Mouse (Mus musculus): ENCODE measurements around the gene Gm10944.

Gene Gm10944

DNA sequence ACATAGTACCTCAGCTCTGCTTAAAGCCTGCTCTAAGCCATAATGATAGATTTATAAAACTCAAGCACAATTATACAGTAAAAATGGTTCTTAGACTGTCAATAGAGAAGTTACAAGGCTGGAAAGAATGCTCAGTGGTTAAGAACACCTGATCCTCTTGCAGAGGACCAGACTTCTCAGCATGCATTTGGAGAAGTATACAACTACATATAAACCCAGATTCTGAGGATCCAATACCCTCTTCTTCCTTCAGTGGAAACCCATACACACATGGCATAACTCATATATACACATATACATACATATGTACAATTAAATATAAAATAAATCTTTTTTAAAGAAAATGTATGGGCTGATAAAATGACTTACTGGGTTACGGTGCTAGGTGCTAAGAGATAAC is at the start of gene Gm10944:
Gene Gm10944, plus strand, starts transcription at position 301 of the 400 bp plus-strand sequence.
- DNase-seq, result no peak

DNA sequence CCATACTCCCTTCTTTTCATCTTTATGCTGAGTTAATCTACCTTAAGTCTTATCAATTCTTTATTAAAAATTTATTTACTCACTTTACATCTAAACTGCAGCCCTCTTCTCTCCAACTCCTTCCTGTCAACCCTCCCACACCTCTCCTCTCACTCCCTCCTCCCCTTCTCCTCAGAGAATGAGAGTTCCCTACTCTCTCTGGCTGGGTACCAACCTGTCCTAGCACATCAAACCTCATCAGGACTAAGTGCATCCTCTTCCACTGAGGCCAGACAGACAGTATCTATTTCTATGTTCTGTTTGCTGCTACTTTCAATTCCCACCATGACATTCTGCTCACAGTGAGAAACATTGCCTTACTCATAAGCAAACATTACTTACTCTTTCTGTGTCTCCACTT is 25.2 kb upstream of the Gm10944 start:
- no peak for DNase-seq

DNA sequence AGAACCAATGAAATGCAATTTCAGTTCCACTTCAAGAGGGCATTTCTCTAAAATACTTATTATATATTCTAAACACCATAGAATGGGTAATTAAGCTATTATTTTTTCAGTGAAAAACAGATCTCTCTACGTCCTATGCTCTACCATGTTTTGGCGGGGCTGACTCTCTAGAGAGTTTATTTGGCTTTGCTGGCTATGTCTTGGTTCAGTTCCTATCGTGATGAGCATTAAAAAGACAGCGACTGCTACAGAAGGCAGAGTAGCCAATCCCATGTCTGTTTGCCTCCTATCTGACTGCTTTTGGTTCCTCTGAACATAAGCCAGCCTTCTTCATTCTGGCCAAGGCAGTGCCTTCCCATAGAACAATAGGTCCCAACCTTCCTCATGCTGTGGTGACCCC is 24.5 kb upstream of the Gm10944 start:
- no peak for DNase-seq

DNA sequence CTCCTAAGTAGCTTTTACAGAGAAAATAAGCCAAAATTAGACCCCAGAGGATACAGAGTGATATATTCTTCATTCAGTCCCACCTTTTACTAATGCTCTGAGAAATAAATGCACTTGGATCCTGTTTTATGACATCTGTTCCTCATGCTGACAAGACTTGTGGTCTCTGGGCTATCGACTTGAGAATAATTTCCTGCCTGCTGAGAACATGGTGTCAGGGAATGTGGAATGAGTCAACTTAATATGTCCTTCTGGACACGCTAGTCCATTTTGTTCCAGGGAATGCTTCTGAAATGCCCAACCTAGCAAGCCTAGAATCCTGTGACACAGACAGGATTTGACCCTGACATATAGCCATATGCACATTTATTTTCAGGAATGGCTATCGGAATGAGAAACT is 22.0 kb upstream of the Gm10944 start:
- peak; percentile 43 for DNase-seq

DNA sequence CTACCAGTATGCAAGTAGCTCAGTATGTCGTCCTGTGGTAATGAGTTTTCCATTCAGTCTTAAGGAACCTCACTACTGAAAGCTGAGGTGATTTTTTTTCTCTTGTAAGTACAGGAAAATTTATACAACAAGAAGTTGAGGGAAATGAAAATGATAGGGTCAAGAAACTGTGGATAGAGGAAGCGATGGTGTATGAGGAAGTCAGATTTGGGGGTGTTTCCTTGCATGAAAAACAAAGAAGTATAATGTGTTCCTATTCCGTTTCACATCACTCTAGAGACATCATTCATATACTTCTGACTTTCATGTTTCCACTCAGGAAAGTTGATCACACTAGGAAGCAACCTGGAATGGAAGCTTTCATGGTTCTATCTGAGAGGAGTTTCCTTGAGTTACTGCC is 21.2 kb upstream of the Gm10944 start:
- no peak for DNase-seq

DNA sequence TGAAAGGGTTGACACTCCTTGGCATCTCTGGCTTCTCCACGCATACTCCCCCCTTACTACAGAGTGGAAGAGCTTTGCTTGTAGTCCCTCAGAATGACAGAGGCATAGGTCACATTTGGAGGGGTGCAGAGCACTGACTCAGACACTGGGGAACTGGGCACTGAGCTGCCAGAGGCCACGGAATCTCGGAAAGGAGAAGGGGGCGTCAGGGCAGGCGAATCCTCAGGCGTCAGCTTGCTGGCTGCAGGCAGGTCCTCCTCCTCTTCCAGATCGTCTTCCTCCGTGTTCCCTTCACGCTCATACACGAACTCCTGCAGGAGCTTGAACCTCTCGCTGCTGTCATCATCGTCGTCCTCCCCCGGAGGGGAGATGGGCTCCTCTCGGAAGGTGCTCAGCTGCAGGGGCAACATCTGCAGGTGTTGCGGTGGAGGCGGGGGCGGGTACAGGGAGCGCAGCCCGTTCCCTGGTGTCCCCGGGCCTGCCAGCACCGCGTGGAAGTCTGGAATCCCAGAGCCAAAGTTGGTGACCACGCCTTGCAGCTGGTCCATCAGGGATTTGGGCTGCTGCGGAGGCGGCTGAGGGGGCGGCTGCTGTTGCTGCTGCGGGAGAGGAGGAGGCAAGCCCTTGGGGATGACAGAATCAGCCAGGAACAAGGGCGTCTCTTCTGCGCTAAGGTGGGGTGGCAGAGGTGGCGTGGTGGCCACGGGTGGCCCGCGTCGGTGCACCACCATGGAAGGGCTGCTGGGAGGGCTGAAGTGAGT is 7.9 kb downstream of the Gm10944 start:
- no peak for DNase-seq

DNA sequence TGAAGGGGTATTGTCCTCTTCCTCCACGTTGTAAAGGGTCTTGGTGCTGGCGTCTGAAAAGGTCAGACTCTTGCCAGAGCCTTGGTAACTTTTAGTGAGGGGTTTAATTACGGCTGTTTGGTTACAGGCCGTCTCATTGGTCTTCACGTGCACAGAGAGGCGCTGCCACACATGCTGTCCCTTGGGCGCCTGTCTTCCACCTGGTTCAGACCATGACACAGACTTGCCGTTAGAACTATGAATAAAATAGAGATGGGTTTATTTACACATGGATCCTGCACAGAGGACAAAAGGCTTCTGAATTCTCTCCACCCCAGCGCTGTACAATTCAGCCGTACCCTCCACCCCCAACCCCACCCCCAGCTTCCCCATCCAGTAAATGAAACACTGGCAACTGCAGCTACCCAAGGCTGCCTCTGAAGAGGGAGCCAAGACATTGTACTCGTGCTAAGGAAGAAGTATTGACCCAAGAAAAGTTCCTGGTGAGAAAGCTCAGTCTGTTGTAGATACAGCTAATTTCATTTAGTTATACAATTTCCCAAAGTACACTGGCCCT is 8.6 kb downstream of the Gm10944 start:
- DNase-seq, result no peak

DNA sequence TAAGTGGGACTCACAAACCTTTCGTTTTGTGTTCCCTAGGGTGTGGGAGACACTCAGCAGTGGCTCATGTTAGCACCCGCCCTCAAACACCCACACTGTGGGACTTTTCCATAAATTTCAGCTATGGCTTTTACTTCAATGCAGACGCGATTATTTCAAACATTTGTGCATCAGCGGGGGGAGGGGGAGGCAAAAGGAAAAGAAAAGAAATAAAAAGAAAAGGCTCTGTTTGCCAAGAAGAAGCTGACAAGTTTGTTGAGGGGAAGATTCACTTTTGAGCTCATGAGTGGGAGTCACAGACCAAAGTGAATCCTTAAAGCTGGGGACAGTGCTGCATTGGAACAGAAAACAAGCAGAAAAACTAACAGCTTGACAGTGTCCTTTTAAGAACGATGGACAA is 16.3 kb downstream of the Gm10944 start:
- no peak for DNase-seq

DNA sequence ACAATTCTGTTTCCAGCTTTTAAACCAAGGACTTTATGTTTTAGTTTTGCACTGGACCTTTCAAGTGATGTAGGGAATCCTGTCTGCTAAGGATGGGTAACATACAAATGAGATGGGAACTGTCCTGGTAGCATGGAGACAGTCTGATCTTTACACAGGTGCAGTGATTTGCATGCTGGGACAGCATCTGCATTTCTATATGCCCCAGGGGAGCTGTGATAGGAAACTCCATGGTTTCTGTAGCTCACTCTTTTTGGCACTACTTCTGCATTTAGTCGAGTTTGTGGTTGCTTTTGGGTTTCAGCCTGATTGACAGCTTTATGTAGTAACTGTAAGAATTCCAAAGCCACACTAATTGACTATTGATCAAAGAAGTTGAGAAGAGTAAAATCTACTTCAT is 19.8 kb downstream of the Gm10944 start:
- no peak for DNase-seq

DNA sequence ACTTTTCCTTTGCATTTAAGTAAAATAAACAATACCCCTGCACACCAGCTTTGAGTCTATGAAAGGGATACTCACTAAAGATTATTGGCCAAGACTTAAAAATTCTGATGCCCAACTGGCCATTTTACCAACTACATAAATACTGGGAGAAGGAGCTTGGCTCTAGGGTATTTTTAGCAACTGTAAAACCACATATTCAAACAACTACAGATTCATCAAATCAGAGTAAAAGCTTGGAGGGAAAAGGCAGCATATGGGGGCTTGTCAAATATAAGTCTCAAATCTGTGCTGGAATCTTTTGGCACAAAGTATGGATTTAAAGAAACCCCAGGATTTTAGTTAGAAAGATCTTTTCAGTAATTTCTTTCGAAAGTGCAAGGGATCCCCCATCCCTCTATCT is 20.2 kb downstream of the Gm10944 start:
- DNase-seq, result no peak

DNA sequence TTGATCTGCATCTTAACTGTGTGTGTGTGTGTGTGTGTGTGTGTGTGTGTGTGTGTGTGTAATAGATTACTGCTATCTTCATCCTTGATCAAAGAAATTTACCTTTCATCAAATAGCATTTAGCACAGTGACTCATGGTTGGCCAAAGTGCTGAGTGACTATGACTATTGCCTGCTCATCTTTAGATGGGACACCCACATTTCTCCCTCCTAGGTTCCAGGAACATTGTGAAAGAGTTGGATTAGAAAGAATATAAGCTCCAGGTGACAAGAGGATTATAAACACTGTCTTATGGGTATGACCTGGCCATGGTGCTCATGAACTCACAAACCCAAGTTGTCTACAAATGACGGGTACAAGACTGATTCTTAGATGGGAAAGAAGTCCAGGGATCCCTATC is 26.9 kb downstream of the Gm10944 start:
- no peak for DNase-seq

DNA sequence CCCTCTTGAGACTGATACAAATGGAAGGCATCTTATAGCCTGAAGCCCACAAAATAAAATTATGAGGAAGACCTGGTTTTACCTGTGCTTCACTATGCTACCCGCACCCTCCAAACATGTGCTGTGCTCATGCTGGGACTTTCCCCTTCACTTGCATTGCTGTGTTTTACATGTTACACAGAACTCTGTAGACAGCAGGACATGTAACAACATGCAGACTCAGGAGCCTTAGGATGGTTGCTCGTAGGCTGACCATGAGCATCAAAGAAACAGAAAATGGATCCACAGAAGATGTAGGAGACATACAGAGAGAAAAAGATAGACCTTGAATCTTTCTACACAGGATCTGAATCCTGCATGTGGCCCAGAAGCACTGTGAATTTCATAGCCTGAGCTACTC is 29.2 kb downstream of the Gm10944 start:
- peak; percentile 30 for DNase-seq

DNA sequence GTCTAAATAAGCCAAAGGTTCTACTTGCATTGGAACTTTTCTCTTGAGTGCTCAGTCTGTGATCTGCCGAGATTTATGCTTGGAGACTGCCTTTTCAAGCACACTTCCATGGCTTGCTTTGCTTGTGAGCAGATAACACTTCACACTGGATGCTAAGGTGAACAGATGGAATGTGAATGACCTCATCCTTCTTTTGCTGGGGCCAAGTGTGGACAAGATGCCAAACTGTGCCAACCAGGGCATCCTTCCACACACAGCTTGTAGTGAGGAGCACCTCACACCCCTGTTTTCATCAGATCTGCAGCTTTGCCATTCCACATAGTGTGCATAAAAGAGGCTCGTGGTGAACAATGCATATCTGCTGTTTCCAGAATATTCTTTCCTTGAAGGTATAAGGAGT is 29.7 kb downstream of the Gm10944 start:
- peak; percentile 86 for DNase-seq

DNA sequence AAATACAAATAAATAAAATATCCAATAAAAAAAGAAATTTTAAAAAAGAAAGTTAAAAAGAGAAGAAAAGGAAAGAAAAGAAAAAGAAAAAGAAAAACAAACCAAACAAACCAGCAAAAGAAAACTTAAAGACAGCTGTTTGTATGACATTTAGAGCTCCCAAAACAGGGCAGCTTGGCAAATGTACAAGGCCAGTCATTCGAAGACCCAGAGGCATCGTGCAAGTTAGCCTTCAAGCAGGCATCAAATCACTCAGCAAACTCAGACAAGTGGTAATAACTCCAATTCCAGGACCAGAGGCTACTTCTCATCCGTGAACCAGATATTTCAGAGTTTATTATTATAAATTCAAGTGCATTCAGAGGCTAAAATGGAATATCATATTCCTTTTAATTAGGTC is 45.4 kb downstream of the Gm10944 start:
- DNase-seq, result no peak
